Mouse (Mus musculus) thymus, postnatal 10 days (tissue): ENCODE results near the gene Mcrip2.

Experiments used
- DNase-seq, 2 experiments: peaks; one replicate each; pipeline ENCODE4 v3.0.0; 2021; ENCODE audit warnings: low spot score in 2 of 2

Gene Mcrip2

DNA sequence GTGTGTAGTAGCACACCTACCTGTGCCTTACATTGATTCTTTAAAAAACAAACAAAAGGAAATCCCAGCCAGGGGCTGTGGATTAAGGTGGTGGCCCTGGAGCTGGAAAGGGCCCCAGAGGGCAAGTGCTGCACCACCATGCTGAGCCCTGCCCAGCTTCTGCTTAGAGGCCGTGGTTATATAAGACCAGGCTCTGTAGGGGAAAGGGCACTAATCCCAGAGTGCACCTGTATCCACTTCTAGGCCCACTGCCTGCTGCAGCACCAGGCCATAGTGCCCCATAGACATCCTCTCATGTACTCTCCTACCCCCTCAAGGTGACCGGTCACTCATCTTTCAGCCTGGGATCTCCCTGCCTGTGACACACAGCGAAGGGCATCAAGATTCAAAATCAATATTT lies 2.4 kb downstream of the Mcrip2 start:
- no peak for DNase-seq

DNA sequence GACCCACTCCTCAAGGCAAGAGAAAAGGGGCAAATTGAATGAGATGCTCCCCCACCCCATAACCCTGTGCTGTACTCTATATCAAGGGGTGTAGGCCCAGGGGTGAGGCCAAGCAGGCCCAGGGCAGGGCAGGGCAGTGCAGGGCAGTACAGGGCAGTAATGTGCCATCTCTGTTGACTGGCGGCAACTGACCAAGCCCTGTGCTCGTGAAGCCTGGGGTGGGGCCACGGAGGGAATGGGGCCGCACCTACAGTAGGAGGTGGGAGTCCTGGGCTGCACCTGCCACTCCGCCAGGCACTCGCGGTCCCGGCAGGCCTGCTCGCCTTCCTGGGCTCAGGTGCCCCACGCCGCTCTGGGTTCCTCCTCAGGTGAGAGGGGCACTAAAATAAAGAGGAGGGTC lies 3.3 kb downstream of the Mcrip2 start:
- DNase-seq: no peak

GRCm38 (mm10) chr17:25864311-25864710 lies 4.3 kb downstream of the Mcrip2 start:
- no peak for DNase-seq

- no peak for DNase-seq
Measured at GRCm38 (mm10) chr17:25863681-25864080, 4.9 kb downstream of the Mcrip2 start.

GRCm38 (mm10) chr17:25861704-25862612 lies 6.6 kb downstream of the Mcrip2 start:
- DNase-seq: no peak

GRCm38 (mm10) chr17:25860832-25861703 lies 7.5 kb downstream of the Mcrip2 start, which contains the start of gene Wdr90:
Wdr90 (minus strand) TSS chr17:25861501.
- peak; percentile 81 for DNase-seq

GRCm38 (mm10) chr17:25860229-25860628 lies 8.3 kb downstream of the Mcrip2 start:
- no peak for DNase-seq

DNA sequence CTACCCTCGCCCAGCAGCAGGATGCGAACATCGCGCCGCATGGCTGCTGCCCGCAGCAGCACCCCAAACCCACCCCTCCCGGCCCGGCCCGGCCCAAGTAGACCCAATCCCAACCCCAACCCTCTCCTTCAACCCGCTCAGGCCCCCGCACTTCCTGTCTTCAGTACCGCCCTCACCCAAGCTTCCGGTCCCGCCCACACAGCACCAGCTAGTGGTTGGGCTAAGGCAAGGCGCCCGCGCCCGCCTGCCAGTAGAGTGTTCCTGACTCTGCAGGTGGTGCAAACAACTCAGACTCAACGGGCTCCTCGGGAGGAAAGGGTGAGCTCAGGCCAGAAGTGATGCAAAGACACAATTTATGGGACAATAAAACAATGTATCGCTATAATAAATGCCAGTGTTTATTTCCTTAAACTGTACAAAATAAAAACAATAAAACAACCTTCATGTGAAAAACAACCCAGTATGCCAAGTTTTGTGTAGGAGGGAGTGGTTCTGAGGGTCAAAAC lies 24.1 kb downstream of the Mcrip2 start, which contains the start of gene Rhot2:
TSS of gene Rhot2 (minus strand) at position 456 of the 506 bp plus-strand sequence.
- DNase-seq: peak; percentile 96

DNA sequence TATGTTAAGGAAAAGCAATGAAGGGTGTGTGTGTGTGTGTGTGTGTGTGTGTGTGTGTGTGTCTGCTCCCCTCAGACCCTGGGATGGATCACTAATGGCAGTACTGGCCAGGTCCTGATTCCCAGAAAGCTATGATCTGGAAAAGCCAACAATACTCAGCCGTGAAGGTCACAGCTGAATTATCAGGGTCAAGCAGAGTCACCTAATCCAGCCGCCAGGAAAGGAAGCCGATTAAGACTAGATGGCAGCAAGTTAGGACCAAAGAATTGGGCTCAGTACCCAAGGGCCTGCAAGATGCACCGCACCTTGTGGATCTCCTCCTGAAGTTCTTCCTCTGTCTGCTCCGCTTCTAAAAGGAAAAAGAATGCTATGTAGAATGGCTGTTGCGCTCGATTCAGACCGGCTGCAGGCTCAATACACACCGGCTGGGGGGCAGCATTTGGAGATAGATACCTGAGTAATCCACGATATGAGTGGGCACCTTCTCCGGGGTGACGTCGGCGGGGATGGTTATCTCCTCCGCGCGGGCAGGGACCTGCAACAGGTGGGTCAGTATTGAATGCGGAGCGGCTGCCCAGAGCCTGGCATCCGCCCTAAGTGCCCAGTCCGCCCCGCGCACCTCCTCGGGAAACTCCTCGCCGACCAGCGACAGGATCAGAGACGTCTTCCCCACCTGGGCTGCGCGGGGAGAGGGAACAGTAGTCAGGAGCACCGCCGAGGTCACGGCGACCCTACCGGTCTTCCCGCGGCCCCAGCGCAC lies 24.7 kb downstream of the Mcrip2 start:
- no peak for DNase-seq

GRCm38 (mm10) chr17:25843122-25843521 lies 25.4 kb downstream of the Mcrip2 start:
- no peak for DNase-seq

GRCm38 (mm10) chr17:25842509-25842908 lies 26.1 kb downstream of the Mcrip2 start:
- DNase-seq: no peak

DNA sequence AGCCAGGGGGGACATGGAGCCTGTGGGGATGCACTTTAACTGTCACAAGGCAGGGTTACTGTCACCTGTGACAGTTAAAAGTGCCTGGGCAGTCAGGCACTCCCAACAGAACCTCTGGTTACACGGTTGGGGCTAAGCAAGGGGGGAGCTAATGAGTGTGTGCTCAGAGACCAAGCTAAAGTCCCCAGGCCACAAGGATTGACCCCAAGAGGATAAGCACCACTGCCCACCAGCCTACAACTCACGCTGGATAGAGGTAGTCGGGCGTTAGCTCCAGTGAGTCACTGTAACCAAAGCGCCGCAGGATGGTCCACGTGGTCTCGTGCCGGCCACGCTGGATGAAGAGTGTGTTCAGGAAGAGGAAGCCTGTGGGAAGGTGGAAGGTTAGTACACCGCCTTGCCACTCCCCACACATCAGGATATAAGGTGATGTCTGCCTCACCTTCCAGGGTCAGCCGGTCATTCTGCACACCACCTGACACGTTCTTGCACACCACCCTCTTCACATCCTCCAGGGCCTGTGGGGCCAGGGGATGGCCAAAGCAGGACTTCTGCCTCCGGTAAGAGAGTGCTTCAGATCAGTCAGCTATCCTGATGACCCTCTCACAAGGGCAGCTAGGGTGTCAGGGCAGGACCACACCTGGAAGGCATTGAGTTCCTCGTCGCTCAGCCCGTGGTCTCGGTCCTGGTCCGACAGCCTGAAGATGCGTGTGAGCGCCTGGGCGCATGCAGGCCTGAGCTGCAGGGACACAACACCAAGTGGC lies 27.3 kb downstream of the Mcrip2 start, which contains the start of gene Gm20683:
TSS of gene Gm20683 (minus strand) at position 647 of the 764 bp plus-strand sequence.
- no peak for DNase-seq

DNA sequence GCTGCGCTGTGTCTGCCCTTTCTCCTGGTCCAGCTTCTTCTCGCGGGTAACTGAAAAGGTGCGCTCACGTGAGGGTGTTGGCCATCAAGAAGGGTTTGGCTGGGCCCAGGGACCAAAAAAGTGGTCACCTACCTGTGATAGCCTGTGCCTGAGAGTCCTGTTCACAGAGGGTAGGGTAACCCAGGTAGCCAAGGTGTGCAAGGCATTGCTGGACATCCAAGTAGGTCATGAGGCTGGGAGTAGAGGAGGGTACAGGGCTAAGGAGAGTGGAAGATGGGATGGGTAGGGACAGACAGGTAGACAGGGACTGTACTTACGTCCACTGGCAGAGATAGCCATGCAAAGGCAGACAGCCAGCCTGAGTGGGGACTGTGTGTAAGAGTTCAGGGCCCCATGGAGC lies 28.0 kb downstream of the Mcrip2 start:
- DNase-seq: no peak

DNA sequence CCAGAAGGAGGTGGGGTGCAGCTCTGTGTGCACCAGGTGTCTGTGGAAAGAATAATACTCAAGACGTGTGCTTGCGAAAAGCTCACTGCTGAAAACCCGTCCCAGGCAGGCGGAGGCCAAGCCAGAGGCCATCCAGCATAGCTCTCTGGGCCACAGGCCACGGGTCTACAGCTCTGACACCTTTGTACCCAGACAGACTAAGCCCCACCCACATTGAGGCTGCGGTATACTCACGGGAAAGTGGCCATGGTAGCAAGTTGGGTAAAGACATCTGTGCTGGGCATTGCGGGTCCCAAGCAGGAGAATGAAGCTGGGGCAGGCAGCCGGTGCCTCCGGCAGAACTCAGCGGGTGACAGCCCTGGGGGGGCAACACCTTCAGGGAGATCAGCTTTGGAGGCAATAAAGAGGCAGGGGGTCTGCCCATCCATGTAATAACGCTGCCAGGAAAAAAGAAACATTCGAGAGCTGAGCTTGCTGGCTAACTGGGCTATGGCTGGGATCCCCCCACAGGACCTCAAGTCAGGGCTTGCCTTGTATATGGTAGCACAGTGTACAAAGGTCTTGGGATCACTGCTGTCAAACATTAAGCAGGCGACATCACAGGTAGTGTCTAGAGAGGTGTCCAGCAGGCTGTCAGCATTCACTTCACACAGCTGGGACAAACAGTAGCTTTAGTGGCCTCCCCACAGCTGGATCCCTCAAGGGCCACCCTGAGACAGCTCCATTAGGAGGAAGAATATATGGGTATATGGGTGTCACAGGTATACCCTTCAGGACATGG lies 28.9 kb downstream of the Mcrip2 start:
- DNase-seq: no peak

GRCm38 (mm10) chr17:25838904-25839303 lies 29.7 kb downstream of the Mcrip2 start:
- no peak for DNase-seq

GRCm38 (mm10) chr17:25837533-25837932 lies 31.0 kb downstream of the Mcrip2 start:
- no peak for DNase-seq

DNA sequence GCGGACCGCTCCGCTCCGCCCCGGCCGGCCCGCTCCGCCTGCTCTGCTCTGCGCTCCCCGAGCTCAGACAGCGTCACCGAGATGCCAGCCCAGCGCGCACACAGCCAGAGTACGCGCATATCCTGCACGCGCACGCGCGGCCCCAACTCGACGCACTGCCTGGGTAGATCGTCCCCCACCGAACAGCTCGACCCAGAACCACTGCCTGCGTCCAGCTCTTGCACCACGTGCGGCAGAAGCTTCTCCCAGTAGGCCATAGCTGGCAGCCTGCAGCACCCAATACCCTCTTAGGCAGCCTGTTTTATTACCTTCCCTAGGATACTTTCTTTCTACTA lies 31.5 kb downstream of the Mcrip2 start, which contains the start of gene Rhbdl1:
TSS of gene Rhbdl1 (minus strand) at position 220 of the 335 bp plus-strand sequence.
- DNase-seq: peak in 1 of 2 experiments; percentile 51

DNA sequence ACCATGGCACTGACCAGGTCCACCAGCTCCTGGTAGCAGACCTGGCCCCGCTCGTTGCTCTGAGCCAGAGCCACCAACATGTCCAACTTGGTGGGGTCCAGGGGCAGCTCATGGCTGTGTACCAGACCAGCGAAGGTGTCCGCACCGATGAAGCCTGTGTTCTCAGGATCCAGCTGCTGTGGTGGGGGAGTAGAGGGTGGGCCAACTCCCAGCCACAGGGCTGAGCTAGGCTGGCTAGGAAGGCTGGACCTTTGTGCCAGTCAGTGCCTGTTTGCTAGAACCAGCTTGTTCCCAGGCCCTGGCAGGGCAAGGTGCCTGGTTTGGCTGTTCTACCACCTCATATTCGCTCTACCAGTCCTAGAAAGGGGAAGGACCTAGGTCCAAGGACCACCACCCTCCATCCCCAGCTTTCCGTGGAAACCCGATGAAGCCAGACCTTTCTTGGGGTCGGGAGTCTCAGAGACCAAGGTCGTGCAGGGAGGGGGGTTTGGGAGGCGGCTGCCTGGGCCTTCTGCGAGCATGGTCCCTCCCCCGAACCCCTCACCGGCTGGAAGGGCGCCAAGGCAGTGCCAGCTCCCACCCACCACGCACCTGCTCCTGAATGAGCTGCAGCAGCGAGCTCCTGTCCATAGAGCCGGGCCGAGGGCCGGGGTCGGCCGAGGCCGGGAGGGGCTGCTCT lies 32.0 kb downstream of the Mcrip2 start:
- DNase-seq: no peak

DNA sequence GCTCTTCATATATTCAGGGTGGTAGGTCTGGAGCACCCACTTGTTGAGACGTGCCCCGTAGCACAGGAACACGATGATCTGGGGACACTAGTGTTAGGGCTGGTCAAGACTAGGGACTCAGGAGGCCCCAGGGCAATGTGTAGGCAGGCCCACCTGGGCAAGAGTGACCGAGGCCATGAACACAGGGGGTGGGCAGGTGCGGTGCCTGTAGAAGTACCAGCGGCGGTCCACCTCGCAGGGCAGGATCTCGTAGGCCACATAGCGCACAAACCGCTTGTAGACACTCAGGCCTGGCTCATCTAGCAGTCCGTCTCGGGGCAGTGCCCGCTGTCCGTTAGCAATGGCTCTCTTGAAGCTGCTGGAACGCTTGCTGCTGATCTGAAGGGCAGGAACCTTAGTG lies 32.7 kb downstream of the Mcrip2 start:
- DNase-seq: no peak
